Mouse (Mus musculus) small intestine, adult 2 months (tissue): ENCODE measurements around the gene Mmp9.

ENCODE experiments used
- CTCF ChIP-seq: fragments of 200-500 bp; IDR thresholded peaks from 2 replicates; pipeline ENCODE4 v1.5.1; 2012; ENCODE audit warnings: low read depth, mild to moderate bottlenecking, control low read depth, inconsistent platforms, low read length, moderate library complexity, mixed read lengths; ENCODE audit not compliant: insufficient replicate concordance, insufficient read length; ENCODE audit errors: extremely low read depth
- POLR2A ChIP-seq: fragments of 200-500 bp; IDR thresholded peaks from 2 replicates; pipeline ENCODE4 v1.6.1; 2012; ENCODE audit warnings: low read depth, mild to moderate bottlenecking, control low read depth, inconsistent platforms, low read length, moderate library complexity

DNA sequence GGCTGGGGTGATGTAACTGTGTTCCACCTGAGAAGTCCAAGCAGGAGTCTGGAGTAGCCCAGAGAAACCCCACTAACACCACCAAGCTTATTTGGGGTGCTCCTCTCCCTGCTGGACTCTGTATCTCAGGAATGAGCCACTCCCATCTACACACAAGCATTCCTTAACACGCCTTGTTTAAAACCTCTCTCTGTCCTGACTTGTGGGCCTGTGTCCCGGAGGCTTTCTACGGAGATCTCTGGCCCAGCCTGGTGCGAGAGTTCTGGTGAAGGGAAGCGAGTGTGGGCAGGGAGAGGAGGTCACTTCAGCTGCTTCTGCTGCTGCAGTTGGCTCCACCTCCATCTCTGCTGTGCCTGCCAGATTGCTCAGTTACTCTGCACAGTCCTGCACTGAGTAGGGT lies 15.6 kb downstream of the Mmp9 start:
- TF ChIP-seq POLR2A (no peak), CTCF (no peak)
